Mouse (Mus musculus): ENCODE results near the gene Il11ra1. TPM values are rescaled to one million over a fixed set of nuclear protein-coding genes. Genes with fewer than 3 reads are reported as not detected.
"Not testable (repeated sequence)": the region's sequence is repeated elsewhere in the genome, so short reads cannot be mapped to it uniquely, and the experiment has no call there.

Il11ra1 gene
- polyA plus RNA-seq, 1 experiment from 2014 or later = 142 TPM

GRCm38 (mm10) chr4:41684131-41684930, 15.5 kb upstream of the Il11ra1 start:
- not testable (repeated sequence) for H3K27ac ChIP-seq (ENCODE audit: low read length); H3K9me3 ChIP-seq (replicated peaks; ENCODE audit: control insufficient read depth, low read length); ATAC-seq (replicated peaks; ENCODE audit: extremely low read depth, insufficient read depth, low FRiP score); H3K36me3 ChIP-seq (ENCODE audit: control insufficient read depth, insufficient read depth); H3K9ac ChIP-seq (ENCODE audit: low read length); H3K27me3 ChIP-seq (ENCODE audit: control insufficient read depth, insufficient read depth, low read length); H3K4me1 ChIP-seq (ENCODE audit: control insufficient read depth, insufficient read depth, low read length); H3K4me3 ChIP-seq (ENCODE audit: low read length)
- peak overlapping the region; percentile 23 for H3K4me2 ChIP-seq (ENCODE audit: low read depth, low read length)
- WGBS = 6% methylated on average over 22 of the region's 27 CpGs

GRCm38 (mm10) chr4:41684931-41685453, 14.8 kb upstream of the Il11ra1 start:
- not testable (repeated sequence) for ATAC-seq (replicated peaks; ENCODE audit: extremely low read depth, insufficient read depth, low FRiP score)
- WGBS = 1% methylated on average over 14 of the region's 14 CpGs

GRCm38 (mm10) chr4:41685882-41686492, 13.8 kb upstream of the Il11ra1 start:
- not testable (repeated sequence) for H3K27ac ChIP-seq (ENCODE audit: low read length); ATAC-seq (replicated peaks; ENCODE audit: extremely low read depth, insufficient read depth, low FRiP score); H3K4me1 ChIP-seq (ENCODE audit: control insufficient read depth, insufficient read depth, low read length)

More at GRCm38 (mm10) chr4:41684931-41685453, 14.8 kb upstream of the Il11ra1 start:
- not testable (repeated sequence) for H3K27me3 ChIP-seq (ENCODE audit: control insufficient read depth, insufficient read depth, low read length); H3K27ac ChIP-seq (ENCODE audit: low read length); H3K9ac ChIP-seq (ENCODE audit: low read length); H3K36me3 ChIP-seq (ENCODE audit: control insufficient read depth, insufficient read depth); H3K9me3 ChIP-seq (replicated peaks; ENCODE audit: control insufficient read depth, low read length); H3K4me1 ChIP-seq (ENCODE audit: control insufficient read depth, insufficient read depth, low read length); H3K4me2 ChIP-seq (ENCODE audit: low read depth, low read length); H3K4me3 ChIP-seq (ENCODE audit: low read length)

GRCm38 (mm10) chr4:41688562-41688961, 11.2 kb upstream of the Il11ra1 start:
- WGBS = 47% methylated on average over 1 of the region's 1 CpGs

More at GRCm38 (mm10) chr4:41685882-41686492, 13.8 kb upstream of the Il11ra1 start:
- not testable (repeated sequence) for H3K4me3 ChIP-seq (ENCODE audit: low read length); H3K9ac ChIP-seq (ENCODE audit: low read length); H3K36me3 ChIP-seq (ENCODE audit: control insufficient read depth, insufficient read depth); H3K27me3 ChIP-seq (ENCODE audit: control insufficient read depth, insufficient read depth, low read length); H3K4me2 ChIP-seq (ENCODE audit: low read depth, low read length); H3K9me3 ChIP-seq (replicated peaks; ENCODE audit: control insufficient read depth, low read length)
- 76% methylated on average over 9 of the region's 10 CpGs for WGBS

GRCm38 (mm10) chr4:41690014-41690413, 9.8 kb upstream of the Il11ra1 start:
- H3K4me3 ChIP-seq (ENCODE audit: low read length); H3K9ac ChIP-seq (ENCODE audit: low read length); H3K36me3 ChIP-seq (ENCODE audit: control insufficient read depth, insufficient read depth); ATAC-seq (replicated peaks; ENCODE audit: extremely low read depth, insufficient read depth, low FRiP score); H3K4me1 ChIP-seq (ENCODE audit: control insufficient read depth, insufficient read depth, low read length); H3K4me2 ChIP-seq (ENCODE audit: low read depth, low read length); H3K27me3 ChIP-seq (ENCODE audit: control insufficient read depth, insufficient read depth, low read length); H3K27ac ChIP-seq (ENCODE audit: low read length); H3K9me3 ChIP-seq (replicated peaks; ENCODE audit: control insufficient read depth, low read length): not testable (repeated sequence)
- no CpG with 5 or more reads among the region's 4 CpGs for WGBS

More at GRCm38 (mm10) chr4:41688562-41688961, 11.2 kb upstream of the Il11ra1 start:
- not testable (repeated sequence) for H3K4me2 ChIP-seq (ENCODE audit: low read depth, low read length); H3K27me3 ChIP-seq (ENCODE audit: control insufficient read depth, insufficient read depth, low read length); H3K4me1 ChIP-seq (ENCODE audit: control insufficient read depth, insufficient read depth, low read length); ATAC-seq (replicated peaks; ENCODE audit: extremely low read depth, insufficient read depth, low FRiP score); H3K9me3 ChIP-seq (replicated peaks; ENCODE audit: control insufficient read depth, low read length); H3K27ac ChIP-seq (ENCODE audit: low read length); H3K36me3 ChIP-seq (ENCODE audit: control insufficient read depth, insufficient read depth); H3K4me3 ChIP-seq (ENCODE audit: low read length); H3K9ac ChIP-seq (ENCODE audit: low read length)

- H3K27ac ChIP-seq (ENCODE audit: low read length) = not testable (repeated sequence)
Measured at GRCm38 (mm10) chr4:41693511-41693910, 6.3 kb upstream of the Il11ra1 start.

GRCm38 (mm10) chr4:41695800-41696199, 4.0 kb upstream of the Il11ra1 start:
- not testable (repeated sequence) for H3K4me1 ChIP-seq (ENCODE audit: control insufficient read depth, insufficient read depth, low read length); H3K9ac ChIP-seq (ENCODE audit: low read length); ATAC-seq (replicated peaks; ENCODE audit: extremely low read depth, insufficient read depth, low FRiP score); H3K27me3 ChIP-seq (ENCODE audit: control insufficient read depth, insufficient read depth, low read length); H3K9me3 ChIP-seq (replicated peaks; ENCODE audit: control insufficient read depth, low read length); H3K27ac ChIP-seq (ENCODE audit: low read length); H3K36me3 ChIP-seq (ENCODE audit: control insufficient read depth, insufficient read depth)
- H3K4me3 ChIP-seq (ENCODE audit: low read length) = peak overlapping the region; percentile 22; the same call in 1 of the 2 replicates
- WGBS = 5% methylated on average over 14 of the region's 38 CpGs
- H3K4me2 ChIP-seq (ENCODE audit: low read depth, low read length) = peak overlapping the region; percentile 23; the same call in 1 of the 2 replicates

More at GRCm38 (mm10) chr4:41693511-41693910, 6.3 kb upstream of the Il11ra1 start:
- not testable (repeated sequence) for H3K4me3 ChIP-seq (ENCODE audit: low read length); H3K9ac ChIP-seq (ENCODE audit: low read length); ATAC-seq (replicated peaks; ENCODE audit: extremely low read depth, insufficient read depth, low FRiP score); H3K36me3 ChIP-seq (ENCODE audit: control insufficient read depth, insufficient read depth); H3K9me3 ChIP-seq (replicated peaks; ENCODE audit: control insufficient read depth, low read length); H3K27me3 ChIP-seq (ENCODE audit: control insufficient read depth, insufficient read depth, low read length); H3K4me1 ChIP-seq (ENCODE audit: control insufficient read depth, insufficient read depth, low read length); H3K4me2 ChIP-seq (ENCODE audit: low read depth, low read length)
- WGBS = 23% methylated on average over 4 of the region's 4 CpGs

- not testable (repeated sequence) for H3K4me3 ChIP-seq (ENCODE audit: low read length); H3K36me3 ChIP-seq (ENCODE audit: control insufficient read depth, insufficient read depth); ATAC-seq (replicated peaks; ENCODE audit: extremely low read depth, insufficient read depth, low FRiP score); H3K9me3 ChIP-seq (replicated peaks; ENCODE audit: control insufficient read depth, low read length); H3K4me2 ChIP-seq (ENCODE audit: low read depth, low read length); H3K27me3 ChIP-seq (ENCODE audit: control insufficient read depth, insufficient read depth, low read length); H3K4me1 ChIP-seq (ENCODE audit: control insufficient read depth, insufficient read depth, low read length); H3K27ac ChIP-seq (ENCODE audit: low read length); H3K9ac ChIP-seq (ENCODE audit: low read length)
- WGBS = 9% methylated on average over 12 of the region's 15 CpGs
Measured at GRCm38 (mm10) chr4:41696452-41696851, 3.3 kb upstream of the Il11ra1 start.
